Mouse (Mus musculus) testis, adult 2 months (tissue): ENCODE results near the gene Serpina16.

Experiments
- CTCF ChIP-seq: fragments of 200-500 bp; IDR thresholded peaks from 2 replicates; pipeline ENCODE4 v1.5.1; 2012; ENCODE audit warnings: low read depth, mild to moderate bottlenecking, inconsistent platforms, low read length, moderate library complexity; ENCODE audit not compliant: control insufficient read depth, insufficient read depth, insufficient replicate concordance
- POLR2A ChIP-seq: fragments of 200-500 bp; IDR thresholded peaks from 2 replicates; pipeline ENCODE4 v1.6.1; 2012; ENCODE audit warnings: low read depth, mild to moderate bottlenecking, inconsistent platforms, low read length, moderate library complexity; ENCODE audit not compliant: control insufficient read depth

DNA sequence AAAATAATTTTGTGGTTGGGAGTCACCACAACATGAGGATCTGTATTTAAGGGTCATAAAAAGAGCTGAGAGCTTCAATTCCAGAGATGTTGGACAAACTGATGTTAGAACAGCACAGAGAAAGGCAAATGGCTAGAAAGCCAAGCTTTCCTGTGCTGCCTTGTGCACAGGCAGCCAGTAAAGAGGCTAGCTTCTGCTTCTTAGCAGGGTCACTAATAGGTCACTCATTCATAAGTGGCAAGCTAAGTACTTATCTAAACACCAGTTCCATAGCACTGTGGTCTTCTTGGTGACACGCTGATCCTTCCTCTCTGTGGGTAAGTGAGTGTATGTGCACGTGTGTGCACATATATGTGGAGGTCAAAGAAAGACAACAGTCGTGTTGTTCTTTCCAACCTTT is 4.5 kb downstream of the Serpina16 start:
- TF ChIP-seq CTCF (no peak), POLR2A (no peak)
